Mouse (Mus musculus) testis, postnatal 14 days (tissue): ENCODE measurements around the gene L3mbtl2.

Experiments
- DNase-seq: peaks from one replicate; pipeline ENCODE4 v3.0.0; 2021; ENCODE audit warnings: low spot score

L3mbtl2 gene

GRCm38 (mm10) chr15:81708991-81709390 lies 45.3 kb downstream of the L3mbtl2 start:
- no peak for DNase-seq

GRCm38 (mm10) chr15:81709686-81710085 lies 46.0 kb downstream of the L3mbtl2 start:
- no peak for DNase-seq

- DNase-seq, result no peak
These were observed 47.1 kb downstream of the L3mbtl2 start for GRCm38 (mm10) chr15:81710801-81711200.

- DNase-seq, result no peak
These were observed 50.1 kb downstream of the L3mbtl2 start for GRCm38 (mm10) chr15:81713742-81714141.

GRCm38 (mm10) chr15:81718336-81719138 lies 54.8 kb downstream of the L3mbtl2 start:
- DNase-seq, result no peak

- DNase-seq, result no peak
These were observed 55.4 kb downstream of the L3mbtl2 start for GRCm38 (mm10) chr15:81719139-81719531.

GRCm38 (mm10) chr15:81722361-81722760 lies 58.7 kb downstream of the L3mbtl2 start:
- no peak for DNase-seq

GRCm38 (mm10) chr15:81723653-81724052 lies 60.0 kb downstream of the L3mbtl2 start:
- no peak for DNase-seq

GRCm38 (mm10) chr15:81725965-81726364 lies 62.3 kb downstream of the L3mbtl2 start:
- DNase-seq, result no peak

- DNase-seq, result peak; percentile 50
These were observed 65.6 kb downstream of the L3mbtl2 start for GRCm38 (mm10) chr15:81729241-81729791.

GRCm38 (mm10) chr15:81729792-81730635 lies 66.3 kb downstream of the L3mbtl2 start:
- DNase-seq, result peak; percentile 99

- DNase-seq, result no peak
These were observed 71.4 kb downstream of the L3mbtl2 start for GRCm38 (mm10) chr15:81735075-81735474.
